Mouse (Mus musculus) cerebellum, adult 2 months (tissue): ENCODE measurements at regions not wholly inside any gene's neighbourhood (a gene's known extent, or its start where the extent isn't known, plus 50 kb on each side); places are given as distances from the start of the nearest gene placed in this dataset.
A peak's percentile ranks its signal among the peaks of the same experiment; 100 is the strongest.

Experiments
- DNase-seq, 2 experiments: peaks; one replicate each; pipeline ENCODE4 v3.0.0; 2021
- H3K27ac ChIP-seq: fragments of 200-500 bp; 2 replicates; pipeline ENCODE4 v1.5.1; 2012; ENCODE audit warnings: low read length, control low read depth, inconsistent platforms; ENCODE audit not compliant: insufficient read depth
- H3K27me3 ChIP-seq: fragments of 200-500 bp; 2 replicates; pipeline ENCODE4 v1.6.1; 2012; ENCODE audit warnings: inconsistent platforms, mild to moderate bottlenecking, low read length, moderate library complexity; ENCODE audit not compliant: control insufficient read depth, insufficient read depth
- H3K4me1 ChIP-seq: fragments of 200-500 bp; 2 replicates; pipeline ENCODE4 v1.6.1; 2011; ENCODE audit warnings: low read length; ENCODE audit not compliant: control insufficient read depth, insufficient read depth
- H3K4me3 ChIP-seq: fragments of 200-500 bp; replicated peaks from 2 replicates; pipeline ENCODE3; 2011; ENCODE audit warnings: mild to moderate bottlenecking, low read depth, low read length, control low read depth; ENCODE audit not compliant: insufficient read depth
- CTCF ChIP-seq: fragments of 200-500 bp; IDR thresholded peaks from 2 replicates; pipeline ENCODE4 v1.5.1; 2011; ENCODE audit warnings: low read depth, mild to moderate bottlenecking, control low read depth, low read length, moderate library complexity, borderline replicate concordance; ENCODE audit not compliant: insufficient read depth
- POLR2A ChIP-seq: fragments of 200-500 bp; IDR thresholded peaks from 2 replicates; pipeline ENCODE4 v1.6.1; 2011; ENCODE audit warnings: low read length, control low read depth, borderline replicate concordance; ENCODE audit not compliant: insufficient read depth
- WGBS: fragments of 180-500 bp; shearing (Covaris S2); methylation state at CpG from one replicate; pipeline ENCODE4 v1.1.7; 2018; 5-methylcytosine and 5-hydroxymethylcytosine counted together

DNA sequence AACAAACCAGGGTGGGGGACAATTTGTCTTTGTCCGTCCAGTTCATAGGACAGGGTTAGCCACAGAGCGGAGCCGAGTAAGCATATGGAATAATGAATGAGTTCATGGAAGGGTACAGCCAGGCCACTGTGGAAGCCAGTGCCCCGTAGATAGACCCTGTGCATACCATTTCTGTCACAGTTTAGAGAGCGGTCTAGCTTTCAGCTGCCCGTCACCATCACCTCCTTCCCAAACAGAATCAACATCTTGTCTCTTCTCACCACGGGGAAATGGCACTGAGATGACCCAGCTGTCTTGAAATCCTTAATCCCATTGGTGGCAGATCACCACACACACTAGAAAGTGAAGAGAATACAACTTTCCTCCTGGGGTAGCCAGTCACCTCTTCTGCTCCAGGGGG lies 178.7 kb downstream of the Zfp36l1 start:
- H3K4me1 ChIP-seq = no peaks in the 10 kb centered on the region
- no peaks in the 10 kb centered on the region; the same call in 1 of the 2 replicates for H3K27me3 ChIP-seq
- DNase-seq = no peak
- H3K4me3 ChIP-seq = no peak overlapping the region
- H3K27ac ChIP-seq = no peak overlapping the region
- TF ChIP-seq POLR2A = no peak
- TF ChIP-seq CTCF = no peak
- 80% methylated on average over 7 of the region's 7 CpGs for WGBS

- Histone ChIP-seq H3K4me1 (no peaks in the 10 kb centered on the region), H3K4me3 (no peak overlapping the region), H3K27ac (no peak overlapping the region), H3K27me3 (no peaks in the 10 kb centered on the region; the same call in 1 of the 2 replicates)
- TF ChIP-seq POLR2A = no peak
- no peak for DNase-seq
- 92% methylated on average over 7 of the region's 7 CpGs for WGBS
Observed at GRCm38 (mm10) chr12:79932905-79933304, 179.9 kb downstream of the Zfp36l1 start.

- Histone ChIP-seq H3K4me1 (no peaks in the 10 kb centered on the region), H3K4me3 (no peak overlapping the region), H3K27me3 (no peaks in the 10 kb centered on the region; the same call in 1 of the 2 replicates), H3K27ac (no peak overlapping the region)
- no peak for TF ChIP-seq POLR2A
- TF ChIP-seq CTCF = no peak
- 51% methylated on average over 5 of the region's 5 CpGs for WGBS
- no peak for DNase-seq
Observed at GRCm38 (mm10) chr12:79931455-79931854, 181.4 kb downstream of the Zfp36l1 start.

DNA sequence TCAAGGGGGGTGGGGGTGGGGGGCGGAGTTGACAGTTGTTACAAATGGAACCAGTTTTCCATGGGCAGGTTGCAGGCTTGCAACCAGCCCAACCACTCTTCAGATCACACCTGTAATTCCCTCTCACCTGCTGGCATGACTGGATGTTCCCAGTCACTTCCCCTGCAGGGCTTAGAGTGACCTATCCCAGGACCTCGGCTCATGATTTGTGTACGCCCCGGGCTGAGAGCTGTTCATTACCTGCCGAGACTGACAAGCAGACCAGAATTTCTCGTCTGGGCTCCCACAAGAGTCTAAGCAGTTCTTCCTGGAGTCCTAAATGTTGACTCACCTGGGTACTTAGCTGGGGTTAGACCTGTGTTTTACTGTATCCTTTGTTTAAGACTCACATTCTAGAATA lies 183.0 kb downstream of the Zfp36l1 start:
- H3K27me3 ChIP-seq = no peaks in the 10 kb centered on the region; the same call in 1 of the 2 replicates
- no peak overlapping the region for H3K27ac ChIP-seq
- DNase-seq = no peak
- no peaks in the 10 kb centered on the region for H3K4me1 ChIP-seq
- no peak overlapping the region for H3K4me3 ChIP-seq
- 97% methylated on average over 6 of the region's 6 CpGs for WGBS
- TF ChIP-seq CTCF (no peak), POLR2A (no peak)

DNA sequence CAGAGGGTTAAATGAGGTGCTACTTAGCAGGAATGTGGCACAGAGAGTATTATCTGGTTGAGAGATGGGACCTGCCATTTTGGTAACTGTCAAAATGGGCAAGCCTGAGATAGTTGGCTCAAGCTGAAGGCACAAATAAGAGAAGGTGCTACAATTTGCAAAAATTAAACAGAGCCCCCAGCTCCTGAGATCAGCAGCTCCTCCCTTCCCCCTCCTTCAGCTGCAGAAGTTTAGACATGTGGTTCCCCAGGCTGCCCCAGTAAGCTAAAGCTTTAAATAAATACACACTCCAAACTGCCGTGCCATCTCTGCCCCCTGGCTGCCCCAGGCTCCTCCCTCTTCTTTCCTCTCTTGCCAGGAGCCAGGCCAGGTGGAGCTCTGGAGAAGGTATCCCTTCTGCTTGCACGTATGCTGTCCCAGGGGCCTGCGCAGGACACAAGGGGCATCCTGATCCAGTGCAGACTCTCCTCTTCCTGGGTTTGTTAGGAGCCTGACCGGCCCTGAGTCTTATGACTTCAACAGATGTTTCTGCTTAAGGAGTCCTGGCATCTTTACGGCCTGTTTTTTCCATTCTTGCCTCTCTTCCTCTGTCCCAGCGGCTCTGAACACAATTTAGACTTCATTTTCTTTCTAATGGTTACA lies 184.0 kb downstream of the Zfp36l1 start:
- DNase-seq = no peak
- no peak overlapping the region for H3K4me3 ChIP-seq
- no peaks in the 10 kb centered on the region for H3K27me3 ChIP-seq
- H3K27ac ChIP-seq = no peak overlapping the region
- H3K4me1 ChIP-seq = no peaks in the 10 kb centered on the region
- TF ChIP-seq CTCF = no peak
- TF ChIP-seq POLR2A = no peak
- WGBS = 58% methylated on average over 6 of the region's 6 CpGs

GRCm38 (mm10) chr12:79928298-79928697 lies 184.5 kb downstream of the Zfp36l1 start:
- TF ChIP-seq POLR2A = no peak
- no peak overlapping the region for H3K27ac ChIP-seq
- WGBS = 35% methylated on average over 4 of the region's 4 CpGs
- H3K4me1 ChIP-seq = no peaks in the 10 kb centered on the region
- no peaks in the 10 kb centered on the region for H3K27me3 ChIP-seq
- DNase-seq = no peak
- H3K4me3 ChIP-seq = no peak overlapping the region

DNA sequence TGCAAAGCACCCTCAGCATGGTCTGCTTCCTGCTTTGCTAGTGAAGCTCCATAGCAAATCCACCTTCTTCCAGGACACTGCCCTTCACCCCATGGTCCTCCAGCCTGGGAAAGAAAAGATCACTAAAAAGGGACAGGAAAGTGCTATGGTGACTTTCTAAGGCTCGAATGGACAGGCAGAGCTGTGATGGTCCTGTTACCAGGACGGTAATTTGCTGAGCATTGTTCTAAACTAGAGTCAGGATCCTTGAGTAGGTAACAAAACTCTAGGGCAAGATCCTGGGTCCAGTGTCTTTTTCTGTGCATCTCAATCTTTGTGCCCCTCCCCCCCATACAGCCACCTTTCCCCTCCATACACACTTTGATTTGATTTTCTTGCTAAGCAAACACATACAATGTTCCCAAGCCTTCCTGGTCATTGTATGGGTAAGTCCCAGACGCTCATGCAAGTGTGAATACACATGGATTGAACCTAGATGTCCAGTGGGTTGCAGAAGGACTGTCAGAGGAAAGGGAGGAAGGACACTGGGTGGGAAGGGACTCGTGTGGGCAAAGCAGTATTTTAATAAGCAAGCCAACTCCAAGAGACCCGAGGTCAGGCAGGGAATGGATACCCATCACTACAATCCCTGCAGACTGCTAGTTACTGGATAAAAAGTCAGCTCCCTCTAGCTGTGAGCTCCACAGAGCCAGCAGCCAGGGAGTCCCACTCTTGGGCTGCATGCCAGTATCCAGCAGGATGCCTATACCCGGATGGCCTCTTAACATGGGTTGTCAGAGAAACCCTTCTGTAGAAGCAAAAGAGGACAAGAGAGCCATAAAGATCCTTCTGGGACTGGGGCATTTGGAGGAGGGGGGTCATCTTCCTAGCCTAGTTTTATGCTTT lies 186.9 kb downstream of the Zfp36l1 start:
- Histone ChIP-seq H3K27me3 (no peaks in the 10 kb centered on the region), H3K4me3 (no peak overlapping the region), H3K4me1 (no peaks in the 10 kb centered on the region), H3K27ac (no peak overlapping the region)
- peak in 1 of 2 experiments; percentile 11 for DNase-seq
- WGBS = 50% methylated on average over 6 of the region's 6 CpGs
- no peak for TF ChIP-seq POLR2A
- TF ChIP-seq CTCF = no peak
